Mouse (Mus musculus): ENCODE data around the gene Olfr680-ps1. TPM values are rescaled to one million over a fixed set of nuclear protein-coding genes. Genes with fewer than 3 reads are reported as not detected.
"Not testable (repeated sequence)": the region's sequence is repeated elsewhere in the genome, so short reads cannot be mapped to it uniquely, and the experiment has no call there.

Gene Olfr680-ps1
- not detected in 2 replicates for total RNA-seq (2017)

DNA sequence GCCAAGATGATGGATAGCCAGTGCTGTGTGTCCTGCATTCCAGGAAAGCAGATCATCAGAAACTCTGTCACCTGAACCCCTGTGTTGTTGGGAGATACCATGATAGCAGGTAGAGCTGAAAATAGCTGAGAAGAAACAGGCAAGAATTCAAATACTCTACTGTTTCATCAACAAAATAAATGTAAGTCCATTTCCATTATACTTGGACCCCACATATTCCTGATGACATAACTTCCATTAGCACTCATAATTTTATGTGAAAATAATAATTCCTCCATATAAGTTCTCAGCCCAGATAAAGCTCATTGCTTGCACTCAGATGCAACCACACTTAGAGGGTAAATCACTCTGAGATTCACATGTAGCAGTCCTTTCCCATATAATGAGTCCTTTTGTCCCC is at the start of gene Olfr680-ps1:
Olfr680-ps1 (minus strand) TSS at position 101 of the 400 bp plus-strand sequence.
- ATAC-seq (replicated peaks; ENCODE audit: low read depth, poor library complexity, severe bottlenecking): not testable (repeated sequence)

DNA sequence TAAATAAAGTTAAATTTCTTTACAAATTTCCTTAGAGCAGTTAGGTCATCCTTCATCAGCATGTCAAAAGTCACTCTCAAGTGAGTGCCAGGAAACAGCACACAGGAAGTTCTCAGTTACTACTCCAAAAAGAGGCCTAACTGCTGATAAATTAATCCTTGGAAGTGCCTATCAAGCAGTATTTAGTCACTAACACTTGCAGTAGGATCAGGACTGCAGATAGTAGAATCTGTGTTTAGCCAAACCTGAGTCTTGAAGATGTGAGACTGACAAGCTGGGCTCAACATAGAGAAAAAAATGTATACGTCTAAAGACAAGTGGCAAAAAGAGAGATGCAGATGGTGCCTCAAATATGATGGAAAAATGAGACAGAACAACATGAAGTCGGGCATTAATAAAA is 48.7 kb upstream of the Olfr680-ps1 start:
- ATAC-seq (replicated peaks; ENCODE audit: low read depth, poor library complexity, severe bottlenecking): no peak

DNA sequence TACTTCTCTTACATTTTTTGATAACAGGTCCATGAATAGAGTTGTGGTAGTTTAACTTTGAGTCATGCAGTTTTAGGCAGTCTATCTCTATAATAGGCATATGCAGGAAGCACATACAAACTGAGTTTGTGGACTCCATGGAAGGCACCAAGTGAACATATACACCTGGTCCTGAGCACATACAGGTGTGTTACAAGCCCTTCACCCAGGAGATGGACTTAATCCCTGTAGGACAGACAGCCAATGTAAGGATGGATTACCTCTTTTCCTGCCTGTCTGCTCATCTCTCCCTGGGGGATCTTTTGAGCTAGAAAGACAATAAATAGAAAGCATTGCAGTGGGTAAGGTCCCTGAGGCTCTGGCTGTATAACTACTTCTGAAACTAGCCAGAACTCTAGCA is 23.9 kb upstream of the Olfr680-ps1 start, which contains the start of gene Olfr681:
Olfr681 (plus strand) TSS at position 301 of the 400 bp plus-strand sequence.
- no peak for ATAC-seq (replicated peaks; ENCODE audit: low read depth, poor library complexity, severe bottlenecking)

- no peak for ATAC-seq (replicated peaks; ENCODE audit: low read depth, poor library complexity, severe bottlenecking)
Observed at GRCm38 (mm10) chr7:105080905-105081304, 11.7 kb downstream of the Olfr680-ps1 start, which contains the start of gene Olfr679. Gene Olfr679, plus strand, starts transcription at chr7:105081205.

DNA sequence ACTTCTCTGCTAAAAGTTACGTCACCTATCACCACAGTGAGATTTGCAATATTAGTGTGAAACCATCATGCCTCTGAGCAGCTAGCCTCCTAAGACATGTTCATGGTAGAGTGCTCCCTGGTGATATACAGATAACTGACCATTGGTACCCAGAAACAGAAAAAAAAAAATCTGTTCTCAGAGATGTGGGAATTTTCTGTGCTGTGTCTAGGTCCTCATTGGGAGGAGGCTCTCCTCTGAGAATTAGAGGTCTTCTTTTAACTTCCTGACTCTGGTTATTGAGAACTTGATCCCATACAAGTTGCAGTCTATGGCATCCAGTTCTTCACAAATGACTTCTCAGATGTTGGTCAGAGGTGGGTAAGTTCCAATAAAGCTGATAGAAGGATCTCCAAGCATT is 28.4 kb downstream of the Olfr680-ps1 start, which contains the start of gene Olfr678:
Olfr678 (plus strand) TSS at position 301 of the 400 bp plus-strand sequence.
- no peak for ATAC-seq (replicated peaks; ENCODE audit: low read depth, poor library complexity, severe bottlenecking)

- no peak for ATAC-seq (replicated peaks; ENCODE audit: low read depth, poor library complexity, severe bottlenecking)
Observed at GRCm38 (mm10) chr7:105058951-105059350, 33.7 kb downstream of the Olfr680-ps1 start.

Other genes with a start within 250 kb of the Olfr680-ps1 start
- not detected in 2 replicates for gene Usp17la, start 235.8 kb downstream of the Olfr680-ps1 start, total RNA-seq (2017)
- not detected in 2 replicates for gene Olfr665, start 214.8 kb downstream of the Olfr680-ps1 start, total RNA-seq (2017)
- gene Olfr666, start 196.9 kb downstream of the Olfr680-ps1 start, total RNA-seq (2017): not detected in 2 replicates
- not detected in 2 replicates for gene Olfr667, start 171.3 kb downstream of the Olfr680-ps1 start, total RNA-seq (2017)
- not detected in 2 replicates for gene Olfr668, start 164.8 kb downstream of the Olfr680-ps1 start, total RNA-seq (2017)
- gene Olfr669, start 158.6 kb downstream of the Olfr680-ps1 start, total RNA-seq (2017): not detected in 2 replicates
- gene Olfr670, start 130.2 kb downstream of the Olfr680-ps1 start, total RNA-seq (2017): not detected in 2 replicates
- gene Olfr671, start 113.7 kb downstream of the Olfr680-ps1 start, total RNA-seq (2017): not detected in 2 replicates
- not detected in 2 replicates for gene Olfr672, start 90.8 kb downstream of the Olfr680-ps1 start, total RNA-seq (2017)
- not detected in 2 replicates for gene Olfr675, start 64.4 kb downstream of the Olfr680-ps1 start, total RNA-seq (2017)
- not detected in 2 replicates for gene Olfr676, start 60.1 kb downstream of the Olfr680-ps1 start, total RNA-seq (2017)
- not detected in 2 replicates for gene Olfr677, start 41.4 kb downstream of the Olfr680-ps1 start, total RNA-seq (2017)
- gene Olfr678, start 28.3 kb downstream of the Olfr680-ps1 start, total RNA-seq (2017): not detected in 2 replicates
- not detected in 2 replicates for gene Olfr679, start 11.6 kb downstream of the Olfr680-ps1 start, total RNA-seq (2017)
- gene Olfr681, start 24.0 kb upstream of the Olfr680-ps1 start, total RNA-seq (2017): not detected in 2 replicates
- not detected in 2 replicates for gene Olfr683, start 54.2 kb upstream of the Olfr680-ps1 start, total RNA-seq (2017)
- gene Olfr684, start 70.8 kb upstream of the Olfr680-ps1 start, total RNA-seq (2017): not detected in 2 replicates
- not detected in 2 replicates for gene Olfr685, start 93.2 kb upstream of the Olfr680-ps1 start, total RNA-seq (2017)
- gene Olfr686, start 114.7 kb upstream of the Olfr680-ps1 start, total RNA-seq (2017): not detected in 2 replicates
- not detected in 2 replicates for gene Olfr688, start 195.3 kb upstream of the Olfr680-ps1 start, total RNA-seq (2017)
- gene Olfr689, start 218.3 kb upstream of the Olfr680-ps1 start, total RNA-seq (2017): not detected in 2 replicates
- not detected in 2 replicates for gene Olfr690, start 241.3 kb upstream of the Olfr680-ps1 start, total RNA-seq (2017)
- not detected in 2 replicates for gene Olfr691, start 249.5 kb upstream of the Olfr680-ps1 start, total RNA-seq (2017)